Mouse (Mus musculus): ENCODE measurements around the gene Ebf1. TPM values are rescaled to one million over a fixed set of nuclear protein-coding genes. Genes with fewer than 3 reads are reported as not detected.

Ebf1 gene
- polyA plus RNA-seq, 1 experiment from 2014 or later = 111 TPM

DNA sequence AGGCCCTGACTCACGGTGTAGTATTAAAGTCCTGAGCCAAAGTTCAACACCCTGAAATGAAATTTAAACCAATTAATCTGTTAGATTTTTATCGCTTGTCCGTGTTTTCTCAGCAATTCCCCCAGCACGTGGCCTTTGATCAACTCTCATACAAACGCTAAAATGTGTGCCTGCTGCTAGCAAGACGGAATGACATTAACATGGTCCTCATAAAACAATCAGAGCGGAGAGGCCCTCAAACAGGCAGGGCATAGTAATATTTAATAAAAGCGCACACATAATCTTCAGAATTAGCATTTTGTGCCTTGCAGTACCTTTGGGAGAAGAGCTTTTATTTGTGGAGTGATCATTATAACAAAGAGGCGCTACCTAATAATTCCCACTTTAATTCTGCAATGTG is 287.0 kb downstream of the Ebf1 start:
- H3K9me3 ChIP-seq (ENCODE audit: control insufficient read depth, low read length) = no peaks in the 10 kb centered on the region
- ATAC-seq (ENCODE audit: low FRiP score) (no peak), DNase-seq (ENCODE audit: low spot score) (no peak)
- H3K4me2 ChIP-seq (replicated peaks; ENCODE audit: low read depth, low read length) = no peak overlapping the region
- 52% methylated on average over 9 of the region's 9 CpGs for WGBS
- H3K27me3 ChIP-seq (ENCODE audit: control insufficient read depth, insufficient read depth, low read length) = no peaks in the 10 kb centered on the region
- peaks cover 3% of the 10 kb centered on the region; the same call in 1 of the 2 replicates for H3K4me1 ChIP-seq (replicated peaks; ENCODE audit: control insufficient read depth, insufficient read depth, low read length)
- no peak overlapping the region for H3K9ac ChIP-seq (ENCODE audit: low read depth, low read length)
- peak overlapping the region; percentile 31 for H3K27ac ChIP-seq (ENCODE audit: low read depth, low read length)
- H3K4me3 ChIP-seq (ENCODE audit: low read depth, low read length) = no peak overlapping the region
- H3K36me3 ChIP-seq (ENCODE audit: control insufficient read depth, insufficient read depth, low read length) = no peaks in the 10 kb centered on the region

DNA sequence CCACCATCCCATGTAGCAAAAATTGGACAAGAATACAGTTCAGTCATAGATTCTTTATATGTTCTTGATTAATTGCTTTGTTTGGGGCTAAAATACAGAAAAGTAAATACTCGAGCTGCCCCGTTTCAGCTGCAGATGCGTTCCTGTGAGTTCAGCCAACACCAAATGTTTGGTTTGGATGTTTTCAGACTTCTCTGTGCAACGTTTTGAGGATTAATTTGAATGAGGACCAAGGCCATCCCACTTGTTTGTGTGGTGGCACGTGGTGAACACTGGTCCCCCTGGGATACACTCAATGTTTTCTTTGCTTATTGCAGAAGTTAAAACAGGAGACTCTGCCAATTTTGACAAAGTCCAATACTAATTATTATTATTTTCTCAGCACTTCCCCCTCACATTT is 289.3 kb downstream of the Ebf1 start:
- 74% methylated on average over 5 of the region's 5 CpGs for WGBS
- H3K9ac ChIP-seq (ENCODE audit: low read depth, low read length) = no peak overlapping the region
- no peak for ATAC-seq (ENCODE audit: low FRiP score)
- H3K4me3 ChIP-seq (ENCODE audit: low read depth, low read length) = no peak overlapping the region
- H3K27me3 ChIP-seq (ENCODE audit: control insufficient read depth, insufficient read depth, low read length) = no peaks in the 10 kb centered on the region
- H3K4me2 ChIP-seq (replicated peaks; ENCODE audit: low read depth, low read length) = no peak overlapping the region
- no peaks in the 10 kb centered on the region for H3K9me3 ChIP-seq (ENCODE audit: control insufficient read depth, low read length)
- no peak overlapping the region for H3K27ac ChIP-seq (ENCODE audit: low read depth, low read length)
- no peak for DNase-seq (ENCODE audit: low spot score)
- H3K4me1 ChIP-seq (replicated peaks; ENCODE audit: control insufficient read depth, insufficient read depth, low read length) = no peaks in the 10 kb centered on the region
- H3K36me3 ChIP-seq (ENCODE audit: control insufficient read depth, insufficient read depth, low read length) = no peaks in the 10 kb centered on the region

DNA sequence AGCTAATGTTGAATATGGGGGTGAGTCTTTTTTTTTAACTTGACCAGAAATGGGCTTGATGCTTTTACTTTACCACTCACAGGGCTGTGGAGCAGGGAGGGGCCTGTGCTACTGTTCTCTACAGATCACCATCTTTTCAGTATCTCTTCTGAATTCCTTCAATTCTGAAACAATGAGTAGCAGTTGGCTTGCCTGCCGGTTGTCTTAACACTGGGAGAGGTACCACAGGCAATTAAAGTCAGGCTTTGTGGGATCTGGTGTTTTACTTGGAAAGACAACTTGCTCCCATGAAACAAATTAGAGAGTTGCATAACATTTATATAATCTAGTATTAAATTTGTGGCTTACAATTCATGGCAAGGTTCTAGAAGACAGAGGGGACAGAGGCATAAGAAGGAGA is 294.6 kb downstream of the Ebf1 start:
- no peak overlapping the region for H3K4me2 ChIP-seq (replicated peaks; ENCODE audit: low read depth, low read length)
- DNase-seq (ENCODE audit: low spot score) (no peak), ATAC-seq (ENCODE audit: low FRiP score) (no peak)
- no peak overlapping the region for H3K4me3 ChIP-seq (ENCODE audit: low read depth, low read length)
- H3K27ac ChIP-seq (ENCODE audit: low read depth, low read length) = no peak overlapping the region
- H3K4me1 ChIP-seq (replicated peaks; ENCODE audit: control insufficient read depth, insufficient read depth, low read length) = no peaks in the 10 kb centered on the region
- no peak overlapping the region for H3K9ac ChIP-seq (ENCODE audit: low read depth, low read length)
- H3K27me3 ChIP-seq (ENCODE audit: control insufficient read depth, insufficient read depth, low read length) = no peaks in the 10 kb centered on the region
- WGBS = 21% methylated on average over 1 of the region's 1 CpGs
- H3K36me3 ChIP-seq (ENCODE audit: control insufficient read depth, insufficient read depth, low read length) = no peaks in the 10 kb centered on the region
- no peaks in the 10 kb centered on the region for H3K9me3 ChIP-seq (ENCODE audit: control insufficient read depth, low read length)

DNA sequence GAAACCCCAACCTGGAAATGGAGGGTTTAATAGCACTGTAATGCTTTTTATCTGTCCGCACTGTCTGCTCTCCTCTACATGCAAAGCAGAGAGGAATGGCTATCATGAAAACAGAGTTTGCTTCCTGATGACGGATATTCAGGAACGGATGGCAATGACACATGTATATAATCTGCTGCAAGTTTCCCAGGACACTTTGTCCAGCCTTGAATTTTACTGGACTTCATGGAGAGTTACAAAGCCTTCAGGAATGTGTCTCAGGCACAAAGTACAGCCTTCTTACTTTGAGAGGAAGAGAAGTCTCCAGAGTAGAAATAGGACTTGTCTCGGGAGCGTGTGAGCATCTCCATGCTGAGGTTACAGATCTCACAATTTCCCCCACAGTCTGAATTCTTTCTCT is 296.7 kb downstream of the Ebf1 start:
- no peaks in the 10 kb centered on the region for H3K36me3 ChIP-seq (ENCODE audit: control insufficient read depth, insufficient read depth, low read length)
- no peaks in the 10 kb centered on the region for H3K4me1 ChIP-seq (replicated peaks; ENCODE audit: control insufficient read depth, insufficient read depth, low read length)
- no peak for DNase-seq (ENCODE audit: low spot score)
- H3K9ac ChIP-seq (ENCODE audit: low read depth, low read length) = no peak overlapping the region
- H3K9me3 ChIP-seq (ENCODE audit: control insufficient read depth, low read length) = no peaks in the 10 kb centered on the region
- WGBS = 93% methylated on average over 5 of the region's 5 CpGs
- H3K4me3 ChIP-seq (ENCODE audit: low read depth, low read length) = no peak overlapping the region
- H3K27me3 ChIP-seq (ENCODE audit: control insufficient read depth, insufficient read depth, low read length) = no peaks in the 10 kb centered on the region
- no peak overlapping the region for H3K27ac ChIP-seq (ENCODE audit: low read depth, low read length)
- H3K4me2 ChIP-seq (replicated peaks; ENCODE audit: low read depth, low read length) = no peak overlapping the region
- ATAC-seq (ENCODE audit: low FRiP score) = no peak

DNA sequence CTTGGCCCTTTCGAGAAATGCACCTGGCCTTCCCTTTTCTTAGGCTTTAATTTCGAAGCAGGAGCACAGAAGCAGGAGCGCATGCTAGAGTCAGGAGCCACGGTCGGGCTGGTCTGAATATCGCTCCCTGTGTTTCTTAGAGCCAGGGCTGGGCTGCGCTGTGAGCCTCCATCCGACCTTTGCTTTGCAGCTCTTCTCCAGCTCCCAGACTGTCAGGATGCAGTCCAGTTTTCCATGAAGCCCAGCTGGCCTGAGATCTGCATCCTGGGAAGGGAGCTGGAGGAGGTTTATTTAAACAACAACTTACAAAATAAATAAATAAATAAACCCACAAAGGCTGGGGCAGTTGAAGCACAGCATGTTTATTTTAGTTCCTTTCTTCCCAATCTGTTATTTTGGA is 299.9 kb downstream of the Ebf1 start:
- no peaks in the 10 kb centered on the region for H3K4me1 ChIP-seq (replicated peaks; ENCODE audit: control insufficient read depth, insufficient read depth, low read length)
- H3K4me3 ChIP-seq (ENCODE audit: low read depth, low read length) = no peak overlapping the region
- H3K27me3 ChIP-seq (ENCODE audit: control insufficient read depth, insufficient read depth, low read length) = no peaks in the 10 kb centered on the region
- H3K36me3 ChIP-seq (ENCODE audit: control insufficient read depth, insufficient read depth, low read length) = no peaks in the 10 kb centered on the region
- no peaks in the 10 kb centered on the region for H3K9me3 ChIP-seq (ENCODE audit: control insufficient read depth, low read length)
- no peak overlapping the region for H3K27ac ChIP-seq (ENCODE audit: low read depth, low read length)
- no peak overlapping the region for H3K4me2 ChIP-seq (replicated peaks; ENCODE audit: low read depth, low read length)
- ATAC-seq (ENCODE audit: low FRiP score) = no peak
- no peak for DNase-seq (ENCODE audit: low spot score)
- 51% methylated on average over 8 of the region's 8 CpGs for WGBS
- H3K9ac ChIP-seq (ENCODE audit: low read depth, low read length) = no peak overlapping the region

DNA sequence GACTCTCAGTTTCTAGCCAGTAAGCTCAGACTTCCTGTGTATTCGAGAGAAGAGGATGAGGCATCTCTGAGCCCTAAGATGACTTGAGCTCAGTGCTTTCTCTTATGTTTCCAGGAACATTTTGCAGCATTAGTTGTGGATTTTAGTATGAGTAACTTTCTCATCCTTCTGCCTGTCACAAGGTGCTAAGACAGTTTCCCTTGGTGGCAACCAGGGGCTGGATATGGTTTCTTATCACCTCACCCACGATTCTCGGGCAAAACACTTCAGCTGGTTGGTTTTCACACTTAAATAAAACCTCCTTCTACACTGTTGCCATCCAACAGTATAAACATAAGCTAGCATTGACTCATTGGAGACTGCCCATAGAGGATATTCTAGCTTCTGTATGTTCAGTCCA is 306.0 kb downstream of the Ebf1 start:
- WGBS = 88% methylated on average over 3 of the region's 3 CpGs
- Histone ChIP-seq H3K27me3 (ENCODE audit: control insufficient read depth, insufficient read depth, low read length) (no peaks in the 10 kb centered on the region), H3K4me3 (ENCODE audit: low read depth, low read length) (no peak overlapping the region), H3K9ac (ENCODE audit: low read depth, low read length) (no peak overlapping the region), H3K4me1 (replicated peaks; ENCODE audit: control insufficient read depth, insufficient read depth, low read length) (no peaks in the 10 kb centered on the region), H3K9me3 (ENCODE audit: control insufficient read depth, low read length) (no peaks in the 10 kb centered on the region), H3K4me2 (replicated peaks; ENCODE audit: low read depth, low read length) (no peak overlapping the region), H3K36me3 (ENCODE audit: control insufficient read depth, insufficient read depth, low read length) (no peaks in the 10 kb centered on the region), H3K27ac (ENCODE audit: low read depth, low read length) (no peak overlapping the region)
- ATAC-seq (ENCODE audit: low FRiP score) (no peak), DNase-seq (ENCODE audit: low spot score) (no peak)

DNA sequence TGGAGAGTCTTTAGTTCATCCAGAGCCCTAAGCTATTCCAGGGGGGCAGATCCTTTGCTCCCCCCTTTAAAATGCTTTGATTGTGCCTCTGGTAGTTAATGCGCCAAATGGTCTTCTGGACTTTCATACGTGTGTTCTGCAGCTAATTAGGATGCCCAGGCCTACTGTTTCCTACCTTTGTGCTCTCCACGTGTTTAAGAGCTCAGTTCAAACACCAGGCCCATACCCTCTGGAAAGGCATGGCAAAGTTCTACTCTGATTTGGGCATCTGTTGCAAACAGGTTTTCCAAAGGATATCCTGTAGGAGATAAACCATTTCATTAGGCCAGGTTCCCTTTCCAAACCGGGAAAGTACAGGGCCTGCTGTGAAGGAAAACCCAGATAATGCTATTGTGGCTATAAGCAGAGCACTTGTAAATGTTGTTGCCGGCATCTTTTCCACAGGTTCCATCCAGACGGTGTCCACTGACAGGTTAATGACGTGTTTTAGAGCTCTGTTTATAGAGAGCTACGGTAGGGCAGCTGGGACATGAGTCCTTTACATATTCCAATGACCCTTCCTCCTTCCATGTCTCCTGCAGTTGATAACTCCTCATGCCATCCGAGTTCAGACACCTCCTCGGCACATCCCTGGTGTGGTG is 306.9 kb downstream of the Ebf1 start:
- H3K27me3 ChIP-seq (ENCODE audit: control insufficient read depth, insufficient read depth, low read length) = no peaks in the 10 kb centered on the region
- no peak overlapping the region for H3K4me3 ChIP-seq (ENCODE audit: low read depth, low read length)
- no peak overlapping the region for H3K4me2 ChIP-seq (replicated peaks; ENCODE audit: low read depth, low read length)
- no peak for DNase-seq (ENCODE audit: low spot score)
- no peak for ATAC-seq (ENCODE audit: low FRiP score)
- H3K9ac ChIP-seq (ENCODE audit: low read depth, low read length) = no peak overlapping the region
- 86% methylated on average over 10 of the region's 10 CpGs for WGBS
- H3K36me3 ChIP-seq (ENCODE audit: control insufficient read depth, insufficient read depth, low read length) = no peaks in the 10 kb centered on the region
- H3K4me1 ChIP-seq (replicated peaks; ENCODE audit: control insufficient read depth, insufficient read depth, low read length) = no peaks in the 10 kb centered on the region
- no peaks in the 10 kb centered on the region for H3K9me3 ChIP-seq (ENCODE audit: control insufficient read depth, low read length)
- H3K27ac ChIP-seq (ENCODE audit: low read depth, low read length) = no peak overlapping the region

DNA sequence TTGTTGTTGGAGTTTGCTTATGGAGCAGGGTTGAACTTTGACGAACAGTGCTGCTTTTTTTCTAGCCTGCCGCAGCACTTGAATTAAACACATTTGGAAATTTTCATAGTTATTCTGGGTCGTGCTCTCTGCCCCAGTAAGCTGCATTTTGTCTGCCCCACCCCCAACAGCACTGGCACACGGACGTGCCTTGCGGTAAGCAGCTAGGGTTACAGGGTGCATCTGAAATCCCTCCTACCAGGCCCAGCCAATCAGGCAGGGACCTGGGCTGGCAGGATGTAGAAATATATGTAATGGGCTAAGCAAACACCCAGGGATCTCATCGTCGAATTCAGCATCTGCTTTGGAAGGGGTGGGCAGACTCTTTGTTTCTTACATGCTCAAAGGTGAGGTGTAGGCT is 307.8 kb downstream of the Ebf1 start:
- 40% methylated on average over 8 of the region's 8 CpGs for WGBS
- Histone ChIP-seq H3K4me2 (replicated peaks; ENCODE audit: low read depth, low read length) (no peak overlapping the region), H3K9me3 (ENCODE audit: control insufficient read depth, low read length) (no peaks in the 10 kb centered on the region), H3K36me3 (ENCODE audit: control insufficient read depth, insufficient read depth, low read length) (no peaks in the 10 kb centered on the region), H3K4me3 (ENCODE audit: low read depth, low read length) (no peak overlapping the region), H3K4me1 (replicated peaks; ENCODE audit: control insufficient read depth, insufficient read depth, low read length) (no peaks in the 10 kb centered on the region), H3K27ac (ENCODE audit: low read depth, low read length) (no peak overlapping the region), H3K9ac (ENCODE audit: low read depth, low read length) (no peak overlapping the region), H3K27me3 (ENCODE audit: control insufficient read depth, insufficient read depth, low read length) (no peaks in the 10 kb centered on the region)
- no peak for DNase-seq (ENCODE audit: low spot score)
- ATAC-seq (ENCODE audit: low FRiP score) = no peak

DNA sequence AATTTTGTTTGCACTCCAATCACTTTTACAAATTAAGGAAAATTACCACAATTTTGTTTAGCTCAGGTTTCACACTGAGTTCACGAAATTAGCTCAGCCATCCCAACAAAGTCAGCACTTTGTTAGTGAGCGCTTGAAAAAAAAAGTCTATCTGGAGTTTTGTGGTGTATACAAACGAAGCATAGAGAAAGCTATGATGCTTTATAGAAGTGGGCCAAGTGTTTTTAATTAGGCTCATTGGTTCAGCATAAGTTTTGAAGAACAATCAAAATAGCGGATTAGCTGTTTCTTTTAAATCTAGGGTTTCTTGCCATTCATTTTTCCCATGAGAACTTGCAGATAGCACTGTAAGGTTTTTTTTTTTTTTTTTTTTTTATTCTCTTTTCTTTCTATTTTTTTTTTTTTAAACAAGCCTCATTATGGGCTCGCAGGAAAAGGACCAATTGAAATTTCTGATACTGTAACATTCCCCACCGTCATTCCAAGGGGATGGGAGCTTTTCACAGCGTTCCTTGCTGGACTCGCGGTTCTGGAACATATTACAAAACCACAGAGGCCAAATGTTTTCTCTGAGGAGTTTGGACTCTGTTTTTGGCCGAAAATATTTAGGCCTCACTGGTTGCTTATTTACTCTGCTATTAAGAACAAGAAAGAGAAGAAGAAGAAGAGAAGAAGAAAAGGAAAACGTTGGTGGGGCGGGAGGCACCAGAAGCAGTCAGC is 308.8 kb downstream of the Ebf1 start:
- Histone ChIP-seq H3K4me2 (replicated peaks; ENCODE audit: low read depth, low read length) (no peak overlapping the region), H3K9me3 (ENCODE audit: control insufficient read depth, low read length) (no peaks in the 10 kb centered on the region)

More for the DNA sequence above, 308.8 kb downstream of the Ebf1 start:
- Histone ChIP-seq H3K4me3 (ENCODE audit: low read depth, low read length) (no peak overlapping the region), H3K4me1 (replicated peaks; ENCODE audit: control insufficient read depth, insufficient read depth, low read length) (no peaks in the 10 kb centered on the region), H3K9ac (ENCODE audit: low read depth, low read length) (no peak overlapping the region), H3K27ac (ENCODE audit: low read depth, low read length) (no peak overlapping the region), H3K27me3 (ENCODE audit: control insufficient read depth, insufficient read depth, low read length) (no peaks in the 10 kb centered on the region), H3K36me3 (ENCODE audit: control insufficient read depth, insufficient read depth, low read length) (no peaks in the 10 kb centered on the region)
- DNase-seq (ENCODE audit: low spot score) = no peak
- no peak for ATAC-seq (ENCODE audit: low FRiP score)
- 85% methylated on average over 12 of the region's 12 CpGs for WGBS
